Mouse (Mus musculus) MEL-GATA-1-ER (cell line): Measurements from ENCODE around the gene Prrx2.

ENCODE experiments used
- DNase-seq: peaks from one replicate; pipeline ENCODE4 v3.0.0-alpha.2; 2012; ENCODE audit warnings: low read depth; ENCODE audit errors: extremely low read depth

Prrx2 gene

GRCm38 (mm10) chr2:30870863-30871262 lies 36.1 kb downstream of the Prrx2 start:
- DNase-seq = no peak

GRCm38 (mm10) chr2:30872669-30873068 lies 37.9 kb downstream of the Prrx2 start:
- no peak for DNase-seq

- no peak for DNase-seq
These were observed 39.7 kb downstream of the Prrx2 start for GRCm38 (mm10) chr2:30874445-30874844.

- no peak for DNase-seq
These were observed 40.3 kb downstream of the Prrx2 start for GRCm38 (mm10) chr2:30875096-30875495.

- DNase-seq = no peak
These were observed 41.1 kb downstream of the Prrx2 start for GRCm38 (mm10) chr2:30875621-30876432.

- no peak for DNase-seq
These were observed 44.7 kb downstream of the Prrx2 start for GRCm38 (mm10) chr2:30879481-30879880.

GRCm38 (mm10) chr2:30881215-30881614 lies 46.4 kb downstream of the Prrx2 start:
- DNase-seq = no peak

- DNase-seq = no peak
These were observed 50.1 kb downstream of the Prrx2 start for GRCm38 (mm10) chr2:30884852-30885373.

- no peak for DNase-seq
These were observed 50.8 kb downstream of the Prrx2 start for GRCm38 (mm10) chr2:30885453-30886163.

GRCm38 (mm10) chr2:30891002-30891401 lies 56.2 kb downstream of the Prrx2 start:
- DNase-seq = peak; percentile 21

GRCm38 (mm10) chr2:30893399-30893798 lies 58.6 kb downstream of the Prrx2 start:
- no peak for DNase-seq

- no peak for DNase-seq
These were observed 59.2 kb downstream of the Prrx2 start for GRCm38 (mm10) chr2:30893946-30894345.

- DNase-seq = no peak
These were observed 62.5 kb downstream of the Prrx2 start for GRCm38 (mm10) chr2:30897291-30897690.

GRCm38 (mm10) chr2:30899397-30900069 lies 64.8 kb downstream of the Prrx2 start:
- DNase-seq = no peak

GRCm38 (mm10) chr2:30901646-30902160 lies 66.9 kb downstream of the Prrx2 start:
- DNase-seq = no peak

- no peak for DNase-seq
These were observed 67.5 kb downstream of the Prrx2 start for GRCm38 (mm10) chr2:30902256-30902655.

GRCm38 (mm10) chr2:30902726-30903722 lies 68.3 kb downstream of the Prrx2 start:
- DNase-seq = no peak

GRCm38 (mm10) chr2:30904231-30904630 lies 69.5 kb downstream of the Prrx2 start:
- DNase-seq = no peak

GRCm38 (mm10) chr2:30904991-30905390 lies 70.2 kb downstream of the Prrx2 start:
- no peak for DNase-seq

GRCm38 (mm10) chr2:30905906-30906305 lies 71.1 kb downstream of the Prrx2 start:
- DNase-seq = no peak
